ENCODE assay signal across 10 mouse cellular contexts in genomic region chr10:96370547-96371320, GRCm38 (mm10).
A peak's percentile ranks its signal among the peaks of the same experiment; 100 is the strongest.
DNase-seq lines count a peak whose midpoint lies in the region; ATAC-seq and TF ChIP-seq lines count a peak whose summit lies in the region.
"Had no signal": no experiment of that assay in that cellular context is flagged by ENCODE, and none has a peak within 500 bp of the region (broad histone marks: within the 10 kb centered on the region; RNA-seq: fewer than 3 reads in every experiment).

No protein-coding gene starts in this region.

- peak overlapping the region; percentile 56 for H3K4me3 ChIP-seq in gastrocnemius, adult 2 months
- no peak overlapping the region for H3K4me3 ChIP-seq in embryonic facial prominence, embryonic 15.5 days (replicated peaks)
- H3K4me3 ChIP-seq in midbrain, embryonic 12.5 days: 0 out of 2 replicates have a peak overlapping the region, but pooled peaks have one; percentile 0
- H3K4me3 ChIP-seq: limb, embryonic 12.5 days had no signal

- H3K27ac ChIP-seq in gastrocnemius, adult 2 months: peak overlapping the region; percentile 25; the same call in 1 of the 2 replicates
- H3K27ac ChIP-seq in embryonic facial prominence, embryonic 15.5 days (replicated peaks): 0 out of 2 replicates have a peak overlapping the region, but pooled peaks have one; percentile 4
- no peak overlapping the region for H3K27ac ChIP-seq in midbrain, embryonic 12.5 days (replicated peaks)
- H3K27ac ChIP-seq: limb, embryonic 12.5 days had no signal

- H3K27me3 ChIP-seq in embryonic facial prominence, embryonic 15.5 days: no peaks in the 10 kb centered on the region
- H3K27me3 ChIP-seq in midbrain, embryonic 12.5 days: no peaks in the 10 kb centered on the region; the same call in 1 of the 2 replicates
- H3K27me3 ChIP-seq: limb, embryonic 12.5 days had no signal

- H3K36me3 ChIP-seq in embryonic facial prominence, embryonic 15.5 days: no peaks in the 10 kb centered on the region
- no peaks in the 10 kb centered on the region for H3K36me3 ChIP-seq in midbrain, embryonic 12.5 days
- H3K36me3 ChIP-seq: G1E; limb, embryonic 12.5 days had no signal

- no peak for TF ChIP-seq CTCF in gastrocnemius, adult 2 months (IDR thresholded peaks at IDR 0.05)

- peak; percentile 47; the same call in 1 of the 2 replicates for ATAC-seq in embryonic facial prominence, embryonic 15.5 days (ENCODE audit: insufficient number of reproducible peaks, low FRiP score, low TSS enrichment, low read depth)
- peak; percentile 57 for ATAC-seq in midbrain, embryonic 12.5 days (ENCODE audit: low FRiP score, low read depth)

- peak overlapping the region; percentile 22; the same call in 1 of the 2 replicates for H3K4me2 ChIP-seq in embryonic facial prominence, embryonic 15.5 days (replicated peaks)
- H3K4me2 ChIP-seq in midbrain, embryonic 12.5 days (replicated peaks): peak overlapping the region; percentile 39
- H3K4me2 ChIP-seq: limb, embryonic 12.5 days had no signal

- intact Hi-C loops in gastrocnemius, adult 2 months (cut with DNase I): no loop called here

- H3K4me1 ChIP-seq in embryonic facial prominence, embryonic 15.5 days: peaks cover 9% of the 10 kb centered on the region
- 0 out of 2 replicates have a peak, but pooled peaks cover 5% of the 10 kb centered on the region for H3K4me1 ChIP-seq in midbrain, embryonic 12.5 days

- H3K9ac ChIP-seq in embryonic facial prominence, embryonic 15.5 days: no peak overlapping the region
- no peak overlapping the region for H3K9ac ChIP-seq in midbrain, embryonic 12.5 days (replicated peaks)
- H3K9ac ChIP-seq: limb, embryonic 12.5 days had no signal

- DNase-seq in gastrocnemius, adult 2 months: peak; percentile 45
- no peak for DNase-seq in gastrocnemius, postnatal 10 days
- DNase-seq in CD4-positive, CD25-positive, alpha-beta regulatory T cell, adult 2 months (ENCODE audit: low read depth, low spot score): peak; percentile 96
- DNase-seq in kidney, postnatal 14 days: peak; percentile 16
- DNase-seq in spleen, postnatal 4 days (ENCODE audit: low spot score in 2 of 2): peak; percentile 73 to 77
- no peak for DNase-seq in adrenal gland, postnatal 10 days

- H3K9me3 ChIP-seq in embryonic facial prominence, embryonic 15.5 days (replicated peaks): no peaks in the 10 kb centered on the region
- no peaks in the 10 kb centered on the region for H3K9me3 ChIP-seq in midbrain, embryonic 12.5 days
- H3K9me3 ChIP-seq: limb, embryonic 12.5 days had no signal

- 57% methylated on average over 21 of the region's 21 CpGs for WGBS in embryonic facial prominence, embryonic 15.5 days
- WGBS in midbrain, embryonic 12.5 days: 52% methylated on average over 21 of the region's 21 CpGs

Comparison
In these comparisons a context has a peak if more than half of its experiments do, and no peak if none do; other contexts are left out.
1. DNase-seq: peak in gastrocnemius, adult 2 months (single experiment), CD4-positive, CD25-positive, alpha-beta regulatory T cell, adult 2 months (single experiment), kidney, postnatal 14 days (single experiment) and spleen, postnatal 4 days (2 of 2); none in gastrocnemius, postnatal 10 days (single experiment) and adrenal gland, postnatal 10 days (single experiment).